Mouse (Mus musculus): ENCODE data around the gene Sowahd. TPM values are rescaled to one million over a fixed set of nuclear protein-coding genes. Genes with fewer than 3 reads are reported as not detected.

Gene Sowahd
- polyA plus RNA-seq, 1 experiment from 2014 or later: not detected

Other genes with a start within 250 kb of the Sowahd start
- 113 and 121 TPM in 2 replicates for gene Ube2a, start 174.9 kb upstream of the Sowahd start, polyA plus RNA-seq (2014; fragmentation: Nextera tagmentation; extraction: Ambion mirVana)
- gene C330007P06Rik, start 174.7 kb upstream of the Sowahd start, polyA plus RNA-seq (2014; fragmentation: Nextera tagmentation; extraction: Ambion mirVana): 34.5 and 35.0 TPM in 2 replicates
- 2.6 and 2.9 TPM in 2 replicates for gene Nkrf, start 145.9 kb upstream of the Sowahd start, polyA plus RNA-seq (2014; fragmentation: Nextera tagmentation; extraction: Ambion mirVana)
- gene Sept6, start 57.1 kb upstream of the Sowahd start, polyA plus RNA-seq (2014; fragmentation: Nextera tagmentation; extraction: Ambion mirVana): 21.0 and 24.7 TPM in 2 replicates
- 674 and 682 TPM in 2 replicates for gene Rpl39, start 36.6 kb downstream of the Sowahd start, polyA plus RNA-seq (2014; fragmentation: Nextera tagmentation; extraction: Ambion mirVana)
- gene Upf3b, start 61.5 kb downstream of the Sowahd start, polyA plus RNA-seq (2014; fragmentation: Nextera tagmentation; extraction: Ambion mirVana): 25.4 and 26.3 TPM in 2 replicates
- 19.0 and 19.3 TPM in 2 replicates for gene Nkap, start 78.0 kb downstream of the Sowahd start, polyA plus RNA-seq (2014; fragmentation: Nextera tagmentation; extraction: Ambion mirVana)
- 0.13 TPM in 1 of 2 replicates, not detected in the other for gene Akap14, start 120.0 kb downstream of the Sowahd start, polyA plus RNA-seq (2014; fragmentation: Nextera tagmentation; extraction: Ambion mirVana)
- 400 and 468 TPM in 2 replicates for gene Ndufa1, start 142.3 kb downstream of the Sowahd start, polyA plus RNA-seq (2014; fragmentation: Nextera tagmentation; extraction: Ambion mirVana)
- 10.5 and 10.7 TPM in 2 replicates for gene Rnf113a1, start 142.4 kb downstream of the Sowahd start, polyA plus RNA-seq (2014; fragmentation: Nextera tagmentation; extraction: Ambion mirVana)
- gene Gm9, start 162.2 kb downstream of the Sowahd start, polyA plus RNA-seq (2014; fragmentation: Nextera tagmentation; extraction: Ambion mirVana): not detected in 2 replicates
- not detected in 2 replicates for gene Rhox1, start 173.4 kb downstream of the Sowahd start, polyA plus RNA-seq (2014; fragmentation: Nextera tagmentation; extraction: Ambion mirVana)
- gene Rhox2a, start 196.1 kb downstream of the Sowahd start, polyA plus RNA-seq (2014; fragmentation: Nextera tagmentation; extraction: Ambion mirVana): not detected in 2 replicates
- gene Rhox3a, start 201.1 kb downstream of the Sowahd start, polyA plus RNA-seq (2014; fragmentation: Nextera tagmentation; extraction: Ambion mirVana): not detected in 2 replicates
- gene Rhox4a, start 216.5 kb downstream of the Sowahd start, polyA plus RNA-seq (2014; fragmentation: Nextera tagmentation; extraction: Ambion mirVana): not detected in 2 replicates